Mouse (Mus musculus): ENCODE measurements around the gene Gm15557. TPM values are rescaled to one million over a fixed set of nuclear protein-coding genes. Genes with fewer than 3 reads are reported as not detected.
"Not testable (repeated sequence)": the region's sequence is repeated elsewhere in the genome, so short reads cannot be mapped to it uniquely, and the experiment has no call there.

The Gm15557 gene
- total and polyA plus RNA-seq, 2 experiments from 2014 or later = not detected

GRCm38 (mm10) chr2:155923143-155923542 is 17.4 kb upstream of the Gm15557 start:
- Histone ChIP-seq H3K9me3 (ENCODE audit: low read length) (no peaks in the 10 kb centered on the region), H3K27me3 (ENCODE audit: insufficient read depth, low read length) (no peaks in the 10 kb centered on the region), H3K4me1 (ENCODE audit: insufficient read depth, low read length) (no peaks in the 10 kb centered on the region), H3K4me3 (ENCODE audit: low read depth, low read length) (no peak overlapping the region), H3K4me2 (ENCODE audit: low read depth, low read length, poor library complexity, severe bottlenecking) (no peak overlapping the region), H3K36me3 (ENCODE audit: insufficient read depth, low read length) (peaks cover 2% of the 10 kb centered on the region; the same call in 1 of the 2 replicates), H3K27ac (ENCODE audit: low read depth, low read length) (no peak overlapping the region), H3K9ac (replicated peaks; ENCODE audit: low read length, poor library complexity, severe bottlenecking) (no peak overlapping the region)
- WGBS = 96% methylated on average over 7 of the region's 7 CpGs
- ATAC-seq (ENCODE audit: low FRiP score) (no peak), DNase-seq (ENCODE audit: low spot score) (no peak)
- no peak for TF ChIP-seq CTCF (IDR thresholded peaks at IDR 0.05)

- ATAC-seq (ENCODE audit: low FRiP score); H3K36me3 ChIP-seq (ENCODE audit: insufficient read depth, low read length); H3K4me2 ChIP-seq (ENCODE audit: low read depth, low read length, poor library complexity, severe bottlenecking); H3K4me3 ChIP-seq (ENCODE audit: low read depth, low read length); H3K27me3 ChIP-seq (ENCODE audit: insufficient read depth, low read length); H3K4me1 ChIP-seq (ENCODE audit: insufficient read depth, low read length); H3K27ac ChIP-seq (ENCODE audit: low read depth, low read length); DNase-seq (ENCODE audit: low spot score); H3K9me3 ChIP-seq (ENCODE audit: low read length); H3K9ac ChIP-seq (replicated peaks; ENCODE audit: low read length, poor library complexity, severe bottlenecking): not testable (repeated sequence)
- WGBS = 88% methylated on average over 6 of the region's 6 CpGs
Measured at GRCm38 (mm10) chr2:155925213-155925612, 15.3 kb upstream of the Gm15557 start.

GRCm38 (mm10) chr2:155928711-155929345 is 11.7 kb upstream of the Gm15557 start:
- H3K27ac ChIP-seq (ENCODE audit: low read depth, low read length) = no peak overlapping the region
- peak overlapping the region; percentile 59 for H3K4me2 ChIP-seq (ENCODE audit: low read depth, low read length, poor library complexity, severe bottlenecking)
- TF ChIP-seq CTCF (IDR thresholded peaks at IDR 0.05) = no peak
- ATAC-seq (ENCODE audit: low FRiP score) = no peak
- no peaks in the 10 kb centered on the region for H3K9me3 ChIP-seq (ENCODE audit: low read length)
- H3K4me1 ChIP-seq (ENCODE audit: insufficient read depth, low read length) = peaks cover 7% of the 10 kb centered on the region; the same call in 1 of the 2 replicates
- no peak for DNase-seq (ENCODE audit: low spot score)
- H3K36me3 ChIP-seq (ENCODE audit: insufficient read depth, low read length) = peaks cover 2% of the 10 kb centered on the region; the same call in 1 of the 2 replicates
- no peaks in the 10 kb centered on the region for H3K27me3 ChIP-seq (ENCODE audit: insufficient read depth, low read length)
- H3K9ac ChIP-seq (replicated peaks; ENCODE audit: low read length, poor library complexity, severe bottlenecking) = no peak overlapping the region
- WGBS = 80% methylated on average over 7 of the region's 7 CpGs
- H3K4me3 ChIP-seq (ENCODE audit: low read depth, low read length) = peak overlapping the region; percentile 51

GRCm38 (mm10) chr2:155929531-155930442 is 10.7 kb upstream of the Gm15557 start, which contains the start of gene Uqcc1:
Gene Uqcc1, minus strand, starts transcription at chr2:155930310.
- H3K9ac ChIP-seq (replicated peaks; ENCODE audit: low read length, poor library complexity, severe bottlenecking) = peak within 1 kb of the TSS; percentile 57
- no peaks in the 10 kb centered on the region for H3K27me3 ChIP-seq (ENCODE audit: insufficient read depth, low read length)
- H3K9me3 ChIP-seq (ENCODE audit: low read length) = no peaks in the 10 kb centered on the region
- TF ChIP-seq CTCF (IDR thresholded peaks at IDR 0.05) = no peak
- peak within 1 kb of the TSS; percentile 51 for H3K4me3 ChIP-seq (ENCODE audit: low read depth, low read length)
- DNase-seq (ENCODE audit: low spot score) (peak; percentile 98), ATAC-seq (ENCODE audit: low FRiP score) (peak; percentile 96)
- peak within 1 kb of the TSS; percentile 59 for H3K4me2 ChIP-seq (ENCODE audit: low read depth, low read length, poor library complexity, severe bottlenecking)
- WGBS = under 1% methylated on average over 38 of the region's 38 CpGs
- peak within 1 kb of the TSS; percentile 85 for H3K27ac ChIP-seq (ENCODE audit: low read depth, low read length)
- H3K4me1 ChIP-seq (ENCODE audit: insufficient read depth, low read length) = peaks cover 7% of the 10 kb centered on the region; the same call in 1 of the 2 replicates
- no peaks in the 10 kb centered on the region for H3K36me3 ChIP-seq (ENCODE audit: insufficient read depth, low read length)

- no peaks in the 10 kb centered on the region for H3K36me3 ChIP-seq (ENCODE audit: insufficient read depth, low read length)
- no peak overlapping the region for H3K27ac ChIP-seq (ENCODE audit: low read depth, low read length)
- H3K4me3 ChIP-seq (ENCODE audit: low read depth, low read length) = no peak overlapping the region
- DNase-seq (ENCODE audit: low spot score) = no peak
- ATAC-seq (ENCODE audit: low FRiP score) = no peak
- no peaks in the 10 kb centered on the region for H3K9me3 ChIP-seq (ENCODE audit: low read length)
- 78% methylated on average over 7 of the region's 7 CpGs for WGBS
- no peaks in the 10 kb centered on the region for H3K27me3 ChIP-seq (ENCODE audit: insufficient read depth, low read length)
- H3K9ac ChIP-seq (replicated peaks; ENCODE audit: low read length, poor library complexity, severe bottlenecking) = no peak overlapping the region
- H3K4me1 ChIP-seq (ENCODE audit: insufficient read depth, low read length) = peaks cover 3% of the 10 kb centered on the region; the same call in 1 of the 2 replicates
- no peak for TF ChIP-seq CTCF (IDR thresholded peaks at IDR 0.05)
- H3K4me2 ChIP-seq (ENCODE audit: low read depth, low read length, poor library complexity, severe bottlenecking) = no peak overlapping the region
Measured at GRCm38 (mm10) chr2:155939897-155940529, 515 bp upstream of the Gm15557 start.
